16 mouse cellular contexts compared by ENCODE assay signal in the genomic region with DNA sequence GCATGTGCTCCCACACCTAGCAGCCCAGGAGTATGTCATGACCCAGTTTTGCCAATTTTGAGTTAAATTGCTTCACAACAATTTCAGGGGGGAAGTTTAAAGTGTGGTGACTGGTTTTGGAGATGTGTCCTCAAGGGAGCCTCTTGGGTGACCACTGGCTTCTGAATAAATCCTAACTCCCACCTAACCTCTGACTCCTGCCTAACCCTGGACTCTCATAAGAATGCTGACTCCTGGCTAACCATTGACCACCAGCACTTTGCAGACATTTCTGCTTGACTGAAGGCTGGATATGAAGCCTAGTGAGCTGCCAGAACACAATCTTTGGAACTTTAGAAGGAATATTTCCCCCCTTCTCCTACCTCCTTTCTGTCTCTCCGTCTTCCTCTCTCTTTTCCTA.
"Had no signal": no experiment of that assay in that cellular context is flagged by ENCODE, and none has a peak within 500 bp of the region (broad histone marks: within the 10 kb centered on the region; RNA-seq: fewer than 3 reads in every experiment).

No protein-coding gene starts in this region.

- H3K9me3 ChIP-seq: intestine, embryonic 15.5 days; limb, embryonic 15.5 days; liver, embryonic 12.5 days; midbrain, embryonic 12.5 days; neural tube, embryonic 12.5 days had no signal

- H3K27me3 ChIP-seq: intestine, embryonic 15.5 days; limb, embryonic 15.5 days; liver, embryonic 12.5 days; megakaryocyte, embryonic 14.5 days; midbrain, embryonic 12.5 days; neural tube, embryonic 12.5 days had no signal

- H3K4me2 ChIP-seq: hindbrain, embryonic 14.5 days; intestine, embryonic 15.5 days; limb, embryonic 15.5 days; liver, embryonic 12.5 days; lung, embryonic 14.5 days; midbrain, embryonic 12.5 days; neural tube, embryonic 12.5 days had no signal

- H3K4me3 ChIP-seq: intestine, embryonic 15.5 days; limb, embryonic 15.5 days; liver, embryonic 12.5 days; megakaryocyte, embryonic 14.5 days; midbrain, embryonic 12.5 days; myocyte; neural tube, embryonic 12.5 days had no signal

- H3K4me1 ChIP-seq: intestine, embryonic 15.5 days; limb, embryonic 15.5 days; liver, embryonic 12.5 days; megakaryocyte, embryonic 14.5 days; midbrain, embryonic 12.5 days; neural tube, embryonic 12.5 days had no signal

- ATAC-seq: intestine, embryonic 15.5 days; liver, embryonic 12.5 days had no signal

- H3K9ac ChIP-seq: hindbrain, embryonic 14.5 days; intestine, embryonic 15.5 days; limb, embryonic 15.5 days; liver, embryonic 12.5 days; lung, embryonic 14.5 days; midbrain, embryonic 12.5 days; neural tube, embryonic 12.5 days had no signal

- H3K36me3 ChIP-seq: intestine, embryonic 15.5 days; limb, embryonic 15.5 days; liver, embryonic 12.5 days; midbrain, embryonic 12.5 days; neural tube, embryonic 12.5 days had no signal

- H3K27ac ChIP-seq: hindbrain, embryonic 14.5 days; intestine, embryonic 15.5 days; limb, embryonic 15.5 days; liver, embryonic 12.5 days; macrophage; midbrain, embryonic 12.5 days; neural tube, embryonic 12.5 days had no signal

- DNase-seq: lung, embryonic 14.5 days; lung, postnatal 10 days; retina, postnatal 1 day; right cerebral cortex, postnatal 4 days; spleen, adult 18-20 months; thymus, adult 18-20 months; thymus, postnatal 25 days had no signal
